Mouse (Mus musculus) heart, embryonic 12.5 days (tissue): ENCODE results near the gene Trim10. TPM values are rescaled to one million over a fixed set of nuclear protein-coding genes. Genes with fewer than 3 reads are reported as not detected.
"Not testable (repeated sequence)": the region's sequence is repeated elsewhere in the genome, so short reads cannot be mapped to it uniquely, and the experiment has no call there.

Experiments
- ATAC-seq: fragments of 200-750 bp; cut with Nextera tagmentation; 2 replicates; pipeline ENCODE4 v1.8.0; 2017; ENCODE audit warnings: moderate TSS enrichment, moderate library complexity; ENCODE audit not compliant: insufficient number of reproducible peaks, low FRiP score
- H3K27ac ChIP-seq: fragments of 300-500 bp; sonication (generic); 2 replicates; pipeline ENCODE4 v1.5.1; 2016; ENCODE audit warnings: mild to moderate bottlenecking, moderate library complexity; ENCODE audit not compliant: poor library complexity, severe bottlenecking
- H3K27me3 ChIP-seq: fragments of 300-500 bp; sonication (generic); replicated peaks from 2 replicates; pipeline ENCODE4 v1.6.1; 2016; ENCODE audit warnings: mild to moderate bottlenecking, moderate library complexity
- H3K36me3 ChIP-seq: fragments of 300-500 bp; sonication (generic); 2 replicates; pipeline ENCODE4 v1.6.1; 2016; ENCODE audit warnings: mild to moderate bottlenecking, moderate library complexity
- H3K4me1 ChIP-seq: fragments of 300-500 bp; sonication (generic); replicated peaks from 2 replicates; pipeline ENCODE4 v1.6.1; 2016; ENCODE audit warnings: mild to moderate bottlenecking
- H3K4me2 ChIP-seq: fragments of 300-500 bp; sonication (generic); 2 replicates; pipeline ENCODE4 v1.6.1; 2016; ENCODE audit warnings: mild to moderate bottlenecking, moderate library complexity
- H3K4me3 ChIP-seq: fragments of 300-500 bp; sonication (generic); 2 replicates; pipeline ENCODE4 v1.5.1; 2016; ENCODE audit warnings: mild to moderate bottlenecking
- H3K9ac ChIP-seq: fragments of 300-500 bp; sonication (generic); 2 replicates; pipeline ENCODE4 v1.6.1; 2016; ENCODE audit warnings: mild to moderate bottlenecking, moderate library complexity
- H3K9me3 ChIP-seq: fragments of 300-500 bp; sonication (generic); replicated peaks from 2 replicates; pipeline ENCODE4 v1.6.1; 2016; ENCODE audit warnings: mild to moderate bottlenecking, moderate library complexity
- WGBS: fragments of 180-500 bp; shearing (Covaris S2); methylation state at CpG from one replicate; pipeline ENCODE4 v1.1.7; 2016; 5-methylcytosine and 5-hydroxymethylcytosine counted together
- polyA plus RNA-seq: library from polyadenylated mRNA; unstranded; fragments of >200 nt; fragmentation: Nextera tagmentation; extraction: Ambion mirVana; gene quantifications from 2 replicates; pipeline ENCODE4 v1.2.1, GENCODE M21; 2016

Gene Trim10
- 23.6 and 27.0 TPM in 2 replicates for polyA plus RNA-seq

- Histone ChIP-seq H3K27me3 (peaks cover 34% of the 10 kb centered on the region), H3K36me3 (no peaks in the 10 kb centered on the region), H3K9ac (peak within 1 kb of the TSS; percentile 37; the same call in 1 of the 2 replicates), H3K4me2 (peak within 1 kb of the TSS; percentile 30), H3K9me3 (no peaks in the 10 kb centered on the region), H3K4me1 (peaks cover 4% of the 10 kb centered on the region), H3K27ac (peak within 1 kb of the TSS; percentile 70), H3K4me3 (peak within 1 kb of the TSS; percentile 34)
- WGBS = 58% methylated on average over 4 of the region's 4 CpGs
- peak; percentile 95 for ATAC-seq
Measured at GRCm38 (mm10) chr17:36869284-36869954, at the start of gene Trim10. Trim10 (plus strand) TSS chr17:36869574.

GRCm38 (mm10) chr17:36824005-36824404 lies 45.4 kb upstream of the Trim10 start:
- H3K9me3 ChIP-seq = no peaks in the 10 kb centered on the region
- no peaks in the 10 kb centered on the region for H3K36me3 ChIP-seq
- no peaks in the 10 kb centered on the region for H3K4me1 ChIP-seq
- H3K27me3 ChIP-seq = no peaks in the 10 kb centered on the region
- H3K4me2 ChIP-seq = no peak overlapping the region
- no peak overlapping the region for H3K27ac ChIP-seq
- H3K9ac ChIP-seq = no peak overlapping the region
- H3K4me3 ChIP-seq = no peak overlapping the region
- 0 out of 2 replicates have a peak, but pooled peaks have one; percentile 18 for ATAC-seq

GRCm38 (mm10) chr17:36825525-36825924 lies 43.8 kb upstream of the Trim10 start:
- Histone ChIP-seq H3K4me1 (no peaks in the 10 kb centered on the region), H3K27ac (no peak overlapping the region), H3K9ac (no peak overlapping the region), H3K27me3 (no peaks in the 10 kb centered on the region), H3K36me3 (no peaks in the 10 kb centered on the region), H3K4me3 (no peak overlapping the region), H3K4me2 (no peak overlapping the region), H3K9me3 (no peaks in the 10 kb centered on the region)
- no peak for ATAC-seq
- 19% methylated on average over 4 of the region's 4 CpGs for WGBS

- not testable (repeated sequence) for H3K4me1 ChIP-seq, H3K36me3 ChIP-seq, H3K27ac ChIP-seq, H3K27me3 ChIP-seq, H3K9me3 ChIP-seq, H3K4me3 ChIP-seq, H3K4me2 ChIP-seq, H3K9ac ChIP-seq
- peak; percentile 29; the same call in 1 of the 2 replicates for ATAC-seq
- WGBS = 19% methylated on average over 5 of the region's 5 CpGs
Measured at GRCm38 (mm10) chr17:36826002-36826401, 43.4 kb upstream of the Trim10 start.

- Histone ChIP-seq H3K9ac (no peak overlapping the region), H3K36me3 (no peaks in the 10 kb centered on the region), H3K27ac (no peak overlapping the region), H3K4me1 (no peaks in the 10 kb centered on the region), H3K4me3 (no peak overlapping the region), H3K27me3 (no peaks in the 10 kb centered on the region), H3K9me3 (no peaks in the 10 kb centered on the region), H3K4me2 (no peak overlapping the region)
- no peak for ATAC-seq
- 80% methylated on average over 2 of the region's 2 CpGs for WGBS
Measured at GRCm38 (mm10) chr17:36828488-36828887, 40.9 kb upstream of the Trim10 start.

GRCm38 (mm10) chr17:36830470-36830869 lies 38.9 kb upstream of the Trim10 start:
- Histone ChIP-seq H3K9ac (no peak overlapping the region), H3K4me3 (no peak overlapping the region), H3K4me1 (no peaks in the 10 kb centered on the region), H3K9me3 (no peaks in the 10 kb centered on the region), H3K27ac (no peak overlapping the region), H3K36me3 (no peaks in the 10 kb centered on the region), H3K4me2 (no peak overlapping the region), H3K27me3 (no peaks in the 10 kb centered on the region)
- WGBS = 65% methylated on average over 3 of the region's 3 CpGs
- ATAC-seq = no peak

- Histone ChIP-seq H3K27ac (no peak overlapping the region), H3K9me3 (no peaks in the 10 kb centered on the region), H3K36me3 (no peaks in the 10 kb centered on the region), H3K4me1 (peaks cover 8% of the 10 kb centered on the region; the same call in 1 of the 2 replicates), H3K27me3 (no peaks in the 10 kb centered on the region), H3K9ac (no peak overlapping the region), H3K4me3 (no peak overlapping the region), H3K4me2 (no peak overlapping the region)
- ATAC-seq = no peak
- 53% methylated on average over 4 of the region's 4 CpGs for WGBS
Measured at GRCm38 (mm10) chr17:36832694-36833093, 36.7 kb upstream of the Trim10 start.

GRCm38 (mm10) chr17:36835591-36836426 lies 33.6 kb upstream of the Trim10 start:
- H3K9ac ChIP-seq = peak overlapping the region; percentile 73

GRCm38 (mm10) chr17:36836427-36836812 lies 33.0 kb upstream of the Trim10 start:
- Histone ChIP-seq H3K9me3 (no peaks in the 10 kb centered on the region), H3K27me3 (no peaks in the 10 kb centered on the region), H3K4me3 (peak overlapping the region; percentile 87), H3K27ac (peak overlapping the region; percentile 97), H3K9ac (peak overlapping the region; percentile 73), H3K36me3 (peaks cover 11% of the 10 kb centered on the region; the same call in 1 of the 2 replicates), H3K4me1 (peaks cover 18% of the 10 kb centered on the region; the same call in 1 of the 2 replicates), H3K4me2 (peak overlapping the region; percentile 81)
- peak; percentile 10; the same call in 1 of the 2 replicates for ATAC-seq
- 13% methylated on average over 3 of the region's 3 CpGs for WGBS

More at GRCm38 (mm10) chr17:36835591-36836426, 33.6 kb upstream of the Trim10 start:
- peak overlapping the region; percentile 13 for H3K4me3 ChIP-seq
- H3K27ac ChIP-seq = peak overlapping the region; percentile 97
- ATAC-seq = no peak
- no peaks in the 10 kb centered on the region for H3K9me3 ChIP-seq
- H3K4me2 ChIP-seq = peak overlapping the region; percentile 81
- no peaks in the 10 kb centered on the region for H3K27me3 ChIP-seq
- 30% methylated on average over 12 of the region's 12 CpGs for WGBS
- H3K36me3 ChIP-seq = peaks cover 9% of the 10 kb centered on the region; the same call in 1 of the 2 replicates
- peaks cover 18% of the 10 kb centered on the region; the same call in 1 of the 2 replicates for H3K4me1 ChIP-seq

GRCm38 (mm10) chr17:36836874-36837647 lies 32.3 kb upstream of the Trim10 start, which contains the start of gene Trim26:
Trim26 (plus strand) TSS chr17:36837134.
- ATAC-seq = peak; percentile 99
- H3K9me3 ChIP-seq = no peaks in the 10 kb centered on the region

More at GRCm38 (mm10) chr17:36836874-36837647, 32.3 kb upstream of the Trim10 start, which contains the start of gene Trim26:
- H3K4me1 ChIP-seq = peaks cover 18% of the 10 kb centered on the region; the same call in 1 of the 2 replicates
- peak within 1 kb of the TSS; percentile 87 for H3K4me3 ChIP-seq
- WGBS = under 1% methylated on average over 58 of the region's 58 CpGs
- peak within 1 kb of the TSS; percentile 81 for H3K4me2 ChIP-seq
- H3K36me3 ChIP-seq = peaks cover 12% of the 10 kb centered on the region; the same call in 1 of the 2 replicates
- H3K9ac ChIP-seq = peak within 1 kb of the TSS; percentile 90
- peak within 1 kb of the TSS; percentile 97 for H3K27ac ChIP-seq
- no peaks in the 10 kb centered on the region for H3K27me3 ChIP-seq
